Mouse (Mus musculus): ENCODE results near the gene Cog5. TPM values are rescaled to one million over a fixed set of nuclear protein-coding genes. Genes with fewer than 3 reads are reported as not detected.

The Cog5 gene
- polyA plus RNA-seq, 1 experiment from 2014 or later = 31.3 TPM

- H3K36me3 ChIP-seq (ENCODE audit: control insufficient read depth, insufficient read depth, low read length) = no peaks in the 10 kb centered on the region
- H3K9me3 ChIP-seq (replicated peaks; ENCODE audit: control insufficient read depth, low read length) = no peaks in the 10 kb centered on the region
- H3K27me3 ChIP-seq (ENCODE audit: control insufficient read depth, insufficient read depth, low read length) = no peaks in the 10 kb centered on the region
- H3K4me3 ChIP-seq (replicated peaks; ENCODE audit: low read length) = no peak overlapping the region
- no peak for ATAC-seq (ENCODE audit: insufficient read depth, low FRiP score)
- no peak overlapping the region for H3K9ac ChIP-seq (ENCODE audit: low read length)
- H3K4me2 ChIP-seq (ENCODE audit: low read depth, low read length) = no peak overlapping the region
- WGBS = 77% methylated on average over 4 of the region's 4 CpGs
- peaks cover 7% of the 10 kb centered on the region; the same call in 1 of the 2 replicates for H3K4me1 ChIP-seq (ENCODE audit: control insufficient read depth, insufficient read depth, low read length)
- H3K27ac ChIP-seq (ENCODE audit: low read length) = no peak overlapping the region
Observed at GRCm38 (mm10) chr12:31900391-31900914, 245.8 kb downstream of the Cog5 start.

- Histone ChIP-seq H3K36me3 (ENCODE audit: control insufficient read depth, insufficient read depth, low read length) (no peaks in the 10 kb centered on the region), H3K4me3 (replicated peaks; ENCODE audit: low read length) (no peak overlapping the region), H3K27ac (ENCODE audit: low read length) (no peak overlapping the region), H3K4me1 (ENCODE audit: control insufficient read depth, insufficient read depth, low read length) (no peaks in the 10 kb centered on the region), H3K4me2 (ENCODE audit: low read depth, low read length) (no peak overlapping the region), H3K9ac (ENCODE audit: low read length) (no peak overlapping the region), H3K27me3 (ENCODE audit: control insufficient read depth, insufficient read depth, low read length) (no peaks in the 10 kb centered on the region), H3K9me3 (replicated peaks; ENCODE audit: control insufficient read depth, low read length) (no peaks in the 10 kb centered on the region)
- ATAC-seq (ENCODE audit: insufficient read depth, low FRiP score) = no peak
- 58% methylated on average over 6 of the region's 6 CpGs for WGBS
Observed at GRCm38 (mm10) chr12:31905696-31906551, 251.3 kb downstream of the Cog5 start.

GRCm38 (mm10) chr12:31907436-31907835 is 252.8 kb downstream of the Cog5 start:
- ATAC-seq (ENCODE audit: insufficient read depth, low FRiP score) = no peak
- WGBS = 87% methylated on average over 2 of the region's 2 CpGs

GRCm38 (mm10) chr12:31912966-31913551 is 258.4 kb downstream of the Cog5 start:
- Histone ChIP-seq H3K9ac (ENCODE audit: low read length) (no peak overlapping the region), H3K4me1 (ENCODE audit: control insufficient read depth, insufficient read depth, low read length) (no peaks in the 10 kb centered on the region), H3K4me3 (replicated peaks; ENCODE audit: low read length) (no peak overlapping the region), H3K27me3 (ENCODE audit: control insufficient read depth, insufficient read depth, low read length) (no peaks in the 10 kb centered on the region), H3K27ac (ENCODE audit: low read length) (no peak overlapping the region), H3K9me3 (replicated peaks; ENCODE audit: control insufficient read depth, low read length) (no peaks in the 10 kb centered on the region), H3K4me2 (ENCODE audit: low read depth, low read length) (no peak overlapping the region), H3K36me3 (ENCODE audit: control insufficient read depth, insufficient read depth, low read length) (no peaks in the 10 kb centered on the region)
- 82% methylated on average over 6 of the region's 6 CpGs for WGBS
- no peak for ATAC-seq (ENCODE audit: insufficient read depth, low FRiP score)

More at GRCm38 (mm10) chr12:31907436-31907835, 252.8 kb downstream of the Cog5 start:
- H3K9ac ChIP-seq (ENCODE audit: low read length) = no peak overlapping the region
- H3K4me3 ChIP-seq (replicated peaks; ENCODE audit: low read length) = no peak overlapping the region
- H3K36me3 ChIP-seq (ENCODE audit: control insufficient read depth, insufficient read depth, low read length) = no peaks in the 10 kb centered on the region
- H3K4me1 ChIP-seq (ENCODE audit: control insufficient read depth, insufficient read depth, low read length) = no peaks in the 10 kb centered on the region
- no peak overlapping the region for H3K27ac ChIP-seq (ENCODE audit: low read length)
- no peaks in the 10 kb centered on the region for H3K27me3 ChIP-seq (ENCODE audit: control insufficient read depth, insufficient read depth, low read length)
- H3K9me3 ChIP-seq (replicated peaks; ENCODE audit: control insufficient read depth, low read length) = no peaks in the 10 kb centered on the region
- no peak overlapping the region for H3K4me2 ChIP-seq (ENCODE audit: low read depth, low read length)

GRCm38 (mm10) chr12:31913614-31914013 is 258.9 kb downstream of the Cog5 start:
- Histone ChIP-seq H3K36me3 (ENCODE audit: control insufficient read depth, insufficient read depth, low read length) (no peaks in the 10 kb centered on the region), H3K9me3 (replicated peaks; ENCODE audit: control insufficient read depth, low read length) (no peaks in the 10 kb centered on the region), H3K27me3 (ENCODE audit: control insufficient read depth, insufficient read depth, low read length) (no peaks in the 10 kb centered on the region), H3K27ac (ENCODE audit: low read length) (no peak overlapping the region), H3K4me1 (ENCODE audit: control insufficient read depth, insufficient read depth, low read length) (no peaks in the 10 kb centered on the region), H3K4me2 (ENCODE audit: low read depth, low read length) (no peak overlapping the region), H3K9ac (ENCODE audit: low read length) (no peak overlapping the region), H3K4me3 (replicated peaks; ENCODE audit: low read length) (no peak overlapping the region)
- ATAC-seq (ENCODE audit: insufficient read depth, low FRiP score) = no peak
- 55% methylated on average over 4 of the region's 4 CpGs for WGBS

GRCm38 (mm10) chr12:31916691-31917090 is 262.0 kb downstream of the Cog5 start:
- Histone ChIP-seq H3K36me3 (ENCODE audit: control insufficient read depth, insufficient read depth, low read length) (no peaks in the 10 kb centered on the region), H3K4me1 (ENCODE audit: control insufficient read depth, insufficient read depth, low read length) (no peaks in the 10 kb centered on the region), H3K27me3 (ENCODE audit: control insufficient read depth, insufficient read depth, low read length) (no peaks in the 10 kb centered on the region), H3K4me2 (ENCODE audit: low read depth, low read length) (no peak overlapping the region), H3K4me3 (replicated peaks; ENCODE audit: low read length) (no peak overlapping the region), H3K27ac (ENCODE audit: low read length) (no peak overlapping the region), H3K9ac (ENCODE audit: low read length) (no peak overlapping the region), H3K9me3 (replicated peaks; ENCODE audit: control insufficient read depth, low read length) (no peaks in the 10 kb centered on the region)
- WGBS = 87% methylated on average over 5 of the region's 5 CpGs
- ATAC-seq (ENCODE audit: insufficient read depth, low FRiP score) = no peak

- H3K9ac ChIP-seq (ENCODE audit: low read length) = no peak overlapping the region
- no peak for ATAC-seq (ENCODE audit: insufficient read depth, low FRiP score)
Observed at GRCm38 (mm10) chr12:31917245-31917644, 262.6 kb downstream of the Cog5 start.

GRCm38 (mm10) chr12:31920464-31921405 is 266.1 kb downstream of the Cog5 start:
- peaks cover 5% of the 10 kb centered on the region; the same call in 1 of the 2 replicates for H3K36me3 ChIP-seq (ENCODE audit: control insufficient read depth, insufficient read depth, low read length)
- H3K9ac ChIP-seq (ENCODE audit: low read length) = no peak overlapping the region
- H3K27me3 ChIP-seq (ENCODE audit: control insufficient read depth, insufficient read depth, low read length) = no peaks in the 10 kb centered on the region
- H3K4me1 ChIP-seq (ENCODE audit: control insufficient read depth, insufficient read depth, low read length) = no peaks in the 10 kb centered on the region
- 79% methylated on average over 18 of the region's 18 CpGs for WGBS
- H3K27ac ChIP-seq (ENCODE audit: low read length) = no peak overlapping the region
- ATAC-seq (ENCODE audit: insufficient read depth, low FRiP score) = no peak; the same call in 1 of the 2 replicates
- no peak overlapping the region for H3K4me3 ChIP-seq (replicated peaks; ENCODE audit: low read length)
- no peaks in the 10 kb centered on the region for H3K9me3 ChIP-seq (replicated peaks; ENCODE audit: control insufficient read depth, low read length)
- no peak overlapping the region for H3K4me2 ChIP-seq (ENCODE audit: low read depth, low read length)

More at GRCm38 (mm10) chr12:31917245-31917644, 262.6 kb downstream of the Cog5 start:
- H3K4me1 ChIP-seq (ENCODE audit: control insufficient read depth, insufficient read depth, low read length) = no peaks in the 10 kb centered on the region
- no peaks in the 10 kb centered on the region for H3K36me3 ChIP-seq (ENCODE audit: control insufficient read depth, insufficient read depth, low read length)
- no peaks in the 10 kb centered on the region for H3K27me3 ChIP-seq (ENCODE audit: control insufficient read depth, insufficient read depth, low read length)
- no peaks in the 10 kb centered on the region for H3K9me3 ChIP-seq (replicated peaks; ENCODE audit: control insufficient read depth, low read length)
- H3K27ac ChIP-seq (ENCODE audit: low read length) = no peak overlapping the region
- no peak overlapping the region for H3K4me2 ChIP-seq (ENCODE audit: low read depth, low read length)
- no peak overlapping the region for H3K4me3 ChIP-seq (replicated peaks; ENCODE audit: low read length)
- 73% methylated on average over 5 of the region's 5 CpGs for WGBS

Data from stomach, embryonic 16.5 days (tissue).